Mouse (Mus musculus) forebrain, embryonic 11.5 days (tissue): Measurements from ENCODE around the gene Tcta. TPM values are rescaled to one million over a fixed set of nuclear protein-coding genes. Genes with fewer than 3 reads are reported as not detected.

Experiments used
- ATAC-seq: fragments of 200-750 bp; cut with Nextera tagmentation; replicated peaks from 2 replicates; pipeline ENCODE4 v1.8.0; 2017; ENCODE audit warnings: moderate TSS enrichment; ENCODE audit not compliant: low FRiP score
- DNase-seq: peaks from one replicate; pipeline ENCODE4 v3.0.0-alpha.2; 2017; ENCODE audit warnings: low spot score
- H3K27ac ChIP-seq: fragments of 300-500 bp; sonication (generic); 2 replicates; pipeline ENCODE4 v1.5.1; 2014; ENCODE audit warnings: low read depth, low read length
- H3K27me3 ChIP-seq: fragments of 300-500 bp; sonication (generic); 2 replicates; pipeline ENCODE4 v1.6.1; 2014; ENCODE audit warnings: mild to moderate bottlenecking, low read length, mixed read lengths; ENCODE audit not compliant: control insufficient read depth, insufficient read depth
- H3K36me3 ChIP-seq: fragments of 300-500 bp; sonication (generic); 2 replicates; pipeline ENCODE4 v1.6.1; 2014; ENCODE audit warnings: mild to moderate bottlenecking, low read length, moderate library complexity, mixed read lengths; ENCODE audit not compliant: control insufficient read depth, insufficient read depth
- H3K4me1 ChIP-seq: fragments of 300-500 bp; sonication (generic); replicated peaks from 2 replicates; pipeline ENCODE4 v1.6.1; 2014; ENCODE audit warnings: low read length, mixed read lengths; ENCODE audit not compliant: control insufficient read depth, insufficient read depth
- H3K4me2 ChIP-seq: fragments of 300-500 bp; sonication (generic); 2 replicates; pipeline ENCODE4 v1.6.1; 2014; ENCODE audit warnings: low read depth, mild to moderate bottlenecking, low read length, moderate library complexity, mixed read lengths; ENCODE audit not compliant: severe bottlenecking
- H3K4me3 ChIP-seq: fragments of 300-500 bp; sonication (generic); 2 replicates; pipeline ENCODE4 v1.5.1; 2014; ENCODE audit warnings: low read depth, low read length
- H3K9ac ChIP-seq: fragments of 300-500 bp; sonication (generic); 2 replicates; pipeline ENCODE4 v1.6.1; 2014; ENCODE audit warnings: low read length
- H3K9me3 ChIP-seq: fragments of 300-500 bp; sonication (generic); 2 replicates; pipeline ENCODE4 v1.6.1; 2016; ENCODE audit warnings: low read length, mixed read lengths; ENCODE audit not compliant: control insufficient read depth
- WGBS: fragments of 180-500 bp; shearing (Covaris S2); extraction: QIAGEN DNeasy Blood & Tissue Kit; methylation state at CpG from one replicate; pipeline ENCODE4 v1.1.7; 2014; 5-methylcytosine and 5-hydroxymethylcytosine counted together
- polyA plus RNA-seq: library from polyadenylated mRNA; unstranded; fragments of >200 nt; fragmentation: Nextera tagmentation; extraction: Ambion mirVana; gene quantifications from 2 replicates; pipeline ENCODE4 v1.2.1, GENCODE M21; 2014

Tcta gene
- polyA plus RNA-seq, 1 experiment from 2014 or later, result 25.5 TPM

- no peaks in the 10 kb centered on the region for H3K9me3 ChIP-seq
- no peak overlapping the region for H3K27ac ChIP-seq
- H3K4me2 ChIP-seq, result no peak overlapping the region
- H3K4me1 ChIP-seq, result peaks cover 14% of the 10 kb centered on the region
- no peak for DNase-seq
- WGBS, result 62% methylated on average over 5 of the region's 5 CpGs
- H3K9ac ChIP-seq, result no peak overlapping the region
- no peak overlapping the region for H3K4me3 ChIP-seq
- no peaks in the 10 kb centered on the region for H3K27me3 ChIP-seq
- H3K36me3 ChIP-seq, result peaks cover 4% of the 10 kb centered on the region; the same call in 1 of the 2 replicates
- ATAC-seq, result no peak
These were observed 36.4 kb upstream of the Tcta start for GRCm38 (mm10) chr9:108342301-108342831.

- Histone ChIP-seq H3K27ac (no peak overlapping the region), H3K4me1 (peaks cover 12% of the 10 kb centered on the region), H3K4me2 (no peak overlapping the region), H3K4me3 (no peak overlapping the region), H3K9me3 (no peaks in the 10 kb centered on the region), H3K9ac (no peak overlapping the region), H3K36me3 (peaks cover 4% of the 10 kb centered on the region; the same call in 1 of the 2 replicates), H3K27me3 (no peaks in the 10 kb centered on the region)
- DNase-seq, result no peak
- no peak for ATAC-seq
These were observed 35.8 kb upstream of the Tcta start for GRCm38 (mm10) chr9:108341801-108342200.

- H3K4me2 ChIP-seq, result no peak overlapping the region
- H3K27ac ChIP-seq, result no peak overlapping the region
- 93% methylated on average over 5 of the region's 5 CpGs for WGBS
- ATAC-seq, result no peak
- no peak for DNase-seq
- H3K4me3 ChIP-seq, result no peak overlapping the region
- peaks cover 4% of the 10 kb centered on the region; the same call in 1 of the 2 replicates for H3K36me3 ChIP-seq
- no peaks in the 10 kb centered on the region for H3K9me3 ChIP-seq
- H3K4me1 ChIP-seq, result peaks cover 10% of the 10 kb centered on the region
- H3K9ac ChIP-seq, result no peak overlapping the region; the same call in 1 of the 2 replicates
- no peaks in the 10 kb centered on the region for H3K27me3 ChIP-seq
These were observed 35.1 kb upstream of the Tcta start for GRCm38 (mm10) chr9:108341139-108341475.

- no peaks in the 10 kb centered on the region for H3K9me3 ChIP-seq
- 76% methylated on average over 10 of the region's 10 CpGs for WGBS
- no peak for DNase-seq
- no peak for ATAC-seq
- peak overlapping the region; percentile 90 for H3K9ac ChIP-seq
- H3K27me3 ChIP-seq, result no peaks in the 10 kb centered on the region
- peak overlapping the region; percentile 25; the same call in 1 of the 2 replicates for H3K27ac ChIP-seq
- peaks cover 10% of the 10 kb centered on the region for H3K4me1 ChIP-seq
- peak overlapping the region; percentile 79 for H3K4me3 ChIP-seq
- peak overlapping the region; percentile 86 for H3K4me2 ChIP-seq
- peaks cover 4% of the 10 kb centered on the region; the same call in 1 of the 2 replicates for H3K36me3 ChIP-seq
These were observed 34.5 kb upstream of the Tcta start for GRCm38 (mm10) chr9:108340258-108341138.

- Histone ChIP-seq H3K9ac (peak overlapping the region; percentile 90), H3K27ac (peak overlapping the region; percentile 88; the same call in 1 of the 2 replicates), H3K4me3 (peak overlapping the region; percentile 79), H3K27me3 (no peaks in the 10 kb centered on the region), H3K4me2 (peak overlapping the region; percentile 86), H3K4me1 (peaks cover 10% of the 10 kb centered on the region), H3K9me3 (no peaks in the 10 kb centered on the region), H3K36me3 (peaks cover 4% of the 10 kb centered on the region; the same call in 1 of the 2 replicates)
- WGBS, result 20% methylated on average over 20 of the region's 20 CpGs
- DNase-seq (peak; percentile 58), ATAC-seq (no peak)
These were observed 33.9 kb upstream of the Tcta start for GRCm38 (mm10) chr9:108339886-108340257.

GRCm38 (mm10) chr9:108338886-108339781 lies 33.2 kb upstream of the Tcta start, which contains the start of gene Gpx1:
TSS of gene Gpx1 (plus strand) at chr9:108338903.
- Histone ChIP-seq H3K27ac (peak within 1 kb of the TSS; percentile 88), H3K36me3 (peaks cover 4% of the 10 kb centered on the region; the same call in 1 of the 2 replicates), H3K9ac (peak within 1 kb of the TSS; percentile 90), H3K4me1 (peaks cover 10% of the 10 kb centered on the region), H3K9me3 (no peaks in the 10 kb centered on the region), H3K4me2 (peak within 1 kb of the TSS; percentile 86), H3K4me3 (peak within 1 kb of the TSS; percentile 79), H3K27me3 (no peaks in the 10 kb centered on the region)
- DNase-seq (peak; percentile 93), ATAC-seq (peak; percentile 97)
- under 1% methylated on average over 49 of the region's 49 CpGs for WGBS

- peaks cover 10% of the 10 kb centered on the region for H3K4me1 ChIP-seq
- H3K27ac ChIP-seq, result peak overlapping the region; percentile 88
- H3K36me3 ChIP-seq, result peaks cover 4% of the 10 kb centered on the region; the same call in 1 of the 2 replicates
- no peaks in the 10 kb centered on the region for H3K9me3 ChIP-seq
- no peaks in the 10 kb centered on the region for H3K27me3 ChIP-seq
- H3K4me3 ChIP-seq, result peak overlapping the region; percentile 79
- WGBS, result 30% methylated on average over 6 of the region's 6 CpGs
- ATAC-seq (peak; percentile 8; the same call in 1 of the 2 replicates), DNase-seq (peak; percentile 53)
- peak overlapping the region; percentile 86 for H3K4me2 ChIP-seq
- H3K9ac ChIP-seq, result peak overlapping the region; percentile 90
These were observed 32.6 kb upstream of the Tcta start for GRCm38 (mm10) chr9:108338551-108338885.
